Mouse (Mus musculus): ENCODE results near the gene Rtbdn. TPM values are rescaled to one million over a fixed set of nuclear protein-coding genes. Genes with fewer than 3 reads are reported as not detected.

Gene Rtbdn
- polyA plus RNA-seq, 1 experiment from 2014 or later, result 1.8 TPM

DNA sequence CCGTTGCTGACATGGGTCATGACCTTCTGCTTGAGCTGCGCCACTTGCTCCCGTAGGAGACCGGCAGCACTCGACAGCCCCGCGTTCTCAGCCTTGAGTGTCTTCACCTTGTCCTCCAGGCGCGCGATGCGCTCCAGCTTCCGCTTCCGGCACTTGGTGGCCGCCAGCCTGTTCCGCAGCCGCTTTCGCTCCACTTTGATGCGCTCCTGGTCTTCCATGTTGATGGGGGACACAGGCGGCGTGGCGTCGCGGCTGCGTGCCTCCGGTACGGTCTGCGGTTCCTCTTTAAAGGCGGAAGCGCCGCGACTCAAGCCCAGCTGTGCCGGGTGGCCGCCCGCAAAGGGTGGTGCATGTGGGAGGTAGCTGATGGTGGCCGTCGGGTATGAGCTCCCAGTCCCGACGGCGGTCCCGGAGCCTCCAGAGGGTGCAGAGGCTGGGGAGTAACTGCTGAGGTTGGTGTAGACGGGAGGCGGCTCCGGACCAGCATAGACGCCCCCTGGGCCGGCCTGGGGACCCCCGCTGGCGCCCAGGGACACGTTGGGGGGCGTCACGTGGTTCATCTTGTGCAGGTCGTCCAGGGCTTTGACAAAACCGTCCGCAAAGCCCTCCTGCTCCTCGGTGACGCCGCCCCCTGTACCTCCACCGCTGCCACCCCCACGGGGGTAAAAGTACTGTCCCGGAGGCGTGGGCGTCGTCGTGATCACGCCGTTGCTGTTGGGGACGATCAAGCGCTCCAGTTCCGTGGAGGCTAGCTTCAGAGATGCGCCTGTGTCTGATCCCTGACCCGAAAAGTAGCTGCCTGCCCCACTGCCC, 30.9 kb downstream of the Rtbdn start:
- Histone ChIP-seq H3K27me3 (peaks cover 54% of the 10 kb centered on the region), H3K9ac (peak overlapping the region; percentile 72), H3K4me3 (peak overlapping the region; percentile 51), H3K27ac (no peak overlapping the region; the same call in 1 of the 2 replicates), H3K9me3 (replicated peaks) (no peaks in the 10 kb centered on the region), H3K4me1 (peaks cover 71% of the 10 kb centered on the region), H3K36me3 (ENCODE audit: poor library complexity, severe bottlenecking) (peaks cover 27% of the 10 kb centered on the region), H3K4me2 (peak overlapping the region; percentile 96)
- WGBS, result under 1% methylated on average over 70 of the region's 70 CpGs
- no peak for ATAC-seq

DNA sequence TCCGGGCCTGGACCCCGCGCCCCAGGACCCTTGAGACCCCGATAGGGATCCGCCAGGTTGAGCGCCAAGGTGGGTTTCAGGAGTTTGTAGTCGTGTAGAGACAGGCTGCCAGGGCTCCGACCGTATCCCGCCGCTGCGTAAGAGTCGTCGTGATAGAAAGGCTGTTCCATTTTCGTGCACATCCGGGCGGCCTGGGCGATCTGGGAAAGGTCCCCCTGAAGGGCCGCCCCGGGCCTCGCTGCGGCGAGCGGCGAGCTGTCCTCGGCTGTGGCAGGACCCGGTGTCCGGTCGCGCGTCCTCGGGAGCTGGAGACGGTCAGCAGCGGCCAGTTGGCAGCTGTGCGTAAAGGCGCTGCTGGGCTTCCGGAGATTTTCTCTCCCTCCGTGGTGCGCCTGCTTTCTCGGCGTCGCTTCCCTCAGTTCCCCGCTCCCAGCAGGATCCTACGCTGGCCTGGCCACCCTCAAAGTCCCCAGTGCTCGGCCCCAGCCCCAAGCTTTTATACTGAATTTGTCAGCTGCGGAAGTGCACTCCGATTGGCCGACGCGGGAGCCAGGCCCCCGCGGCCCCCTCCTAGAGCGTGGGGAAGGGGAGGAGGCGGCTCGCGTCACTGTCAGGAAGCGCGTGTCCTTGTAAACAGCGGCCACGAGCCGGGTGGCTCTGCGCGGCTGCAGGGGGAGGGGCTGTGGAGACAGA, 31.6 kb downstream of the Rtbdn start, which contains the start of gene Junb:
Junb (minus strand) TSS at position 471 of the 693 bp plus-strand sequence.
- Histone ChIP-seq H3K27ac (no peak within 1 kb of the TSS; the same call in 1 of the 2 replicates), H3K27me3 (peaks cover 55% of the 10 kb centered on the region)

DNA sequence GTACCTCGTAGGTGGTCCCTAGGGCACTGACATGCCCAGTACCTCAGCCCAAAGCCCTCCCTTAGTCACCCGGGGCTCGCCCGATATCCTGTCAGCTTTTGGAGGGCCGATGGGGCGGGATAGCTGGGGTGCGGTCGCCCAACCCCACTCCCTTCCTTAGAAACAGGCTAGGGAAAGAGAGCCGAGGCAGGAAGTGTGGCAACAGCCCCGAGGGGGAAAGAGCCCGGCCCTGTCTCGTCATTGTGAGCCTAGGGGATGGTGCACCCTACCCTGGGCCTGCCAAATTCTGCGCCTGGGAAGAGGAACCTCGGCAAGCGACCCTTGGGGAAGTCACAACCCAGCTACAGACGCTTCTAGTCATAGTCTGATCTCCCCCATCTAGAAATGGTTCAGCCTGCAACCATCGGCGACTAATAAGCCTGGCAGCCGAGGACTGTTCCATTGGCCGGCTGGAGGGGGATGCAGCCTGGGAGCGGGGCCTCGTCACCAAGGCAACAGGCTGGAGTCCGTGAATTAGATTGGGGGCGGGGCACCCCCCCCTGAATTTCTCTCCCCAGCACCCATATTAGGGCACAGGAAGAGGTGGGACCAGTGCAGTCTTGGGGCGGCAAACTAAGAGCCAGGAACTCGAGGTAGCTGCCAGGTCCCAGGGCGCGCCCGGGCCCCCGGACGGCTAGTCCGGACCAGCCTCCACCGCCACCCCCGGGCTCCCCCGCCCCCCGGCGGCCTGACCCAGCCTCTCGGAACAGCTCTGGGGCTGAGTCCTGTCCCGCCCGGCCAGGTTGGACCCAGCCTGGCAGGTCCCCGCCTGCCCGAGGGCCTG, 33.0 kb downstream of the Rtbdn start:
- H3K27ac ChIP-seq, result peak overlapping the region; percentile 19; the same call in 1 of the 2 replicates
- peak overlapping the region; percentile 35 for H3K4me3 ChIP-seq
- ATAC-seq, result peak; percentile 34
- H3K9ac ChIP-seq, result peak overlapping the region; percentile 53
- H3K9me3 ChIP-seq (replicated peaks), result no peaks in the 10 kb centered on the region
- H3K36me3 ChIP-seq (ENCODE audit: poor library complexity, severe bottlenecking), result peaks cover 6% of the 10 kb centered on the region; the same call in 1 of the 2 replicates
- H3K4me2 ChIP-seq, result peak overlapping the region; percentile 96
- H3K27me3 ChIP-seq, result peaks cover 65% of the 10 kb centered on the region
- WGBS, result under 1% methylated on average over 40 of the region's 42 CpGs
- peaks cover 69% of the 10 kb centered on the region for H3K4me1 ChIP-seq

More for the DNA sequence above, 31.6 kb downstream of the Rtbdn start, which contains the start of gene Junb:
- Histone ChIP-seq H3K36me3 (ENCODE audit: poor library complexity, severe bottlenecking) (peaks cover 20% of the 10 kb centered on the region), H3K9ac (peak within 1 kb of the TSS; percentile 72), H3K4me1 (peaks cover 71% of the 10 kb centered on the region), H3K4me3 (peak within 1 kb of the TSS; percentile 51), H3K9me3 (replicated peaks) (no peaks in the 10 kb centered on the region), H3K4me2 (peak within 1 kb of the TSS; percentile 96)
- ATAC-seq, result peak; percentile 31
- WGBS, result 1% methylated on average over 63 of the region's 63 CpGs

GRCm38 (mm10) chr8:84980622-84981358, 34.0 kb downstream of the Rtbdn start:
- Histone ChIP-seq H3K4me1 (peaks cover 69% of the 10 kb centered on the region), H3K4me3 (no peak overlapping the region), H3K4me2 (peak overlapping the region; percentile 96; the same call in 1 of the 2 replicates), H3K9me3 (replicated peaks) (no peaks in the 10 kb centered on the region), H3K27me3 (peaks cover 66% of the 10 kb centered on the region), H3K27ac (no peak overlapping the region), H3K36me3 (ENCODE audit: poor library complexity, severe bottlenecking) (no peaks in the 10 kb centered on the region), H3K9ac (peak overlapping the region; percentile 53; the same call in 1 of the 2 replicates)
- WGBS, result 33% methylated on average over 11 of the region's 11 CpGs
- no peak for ATAC-seq

DNA sequence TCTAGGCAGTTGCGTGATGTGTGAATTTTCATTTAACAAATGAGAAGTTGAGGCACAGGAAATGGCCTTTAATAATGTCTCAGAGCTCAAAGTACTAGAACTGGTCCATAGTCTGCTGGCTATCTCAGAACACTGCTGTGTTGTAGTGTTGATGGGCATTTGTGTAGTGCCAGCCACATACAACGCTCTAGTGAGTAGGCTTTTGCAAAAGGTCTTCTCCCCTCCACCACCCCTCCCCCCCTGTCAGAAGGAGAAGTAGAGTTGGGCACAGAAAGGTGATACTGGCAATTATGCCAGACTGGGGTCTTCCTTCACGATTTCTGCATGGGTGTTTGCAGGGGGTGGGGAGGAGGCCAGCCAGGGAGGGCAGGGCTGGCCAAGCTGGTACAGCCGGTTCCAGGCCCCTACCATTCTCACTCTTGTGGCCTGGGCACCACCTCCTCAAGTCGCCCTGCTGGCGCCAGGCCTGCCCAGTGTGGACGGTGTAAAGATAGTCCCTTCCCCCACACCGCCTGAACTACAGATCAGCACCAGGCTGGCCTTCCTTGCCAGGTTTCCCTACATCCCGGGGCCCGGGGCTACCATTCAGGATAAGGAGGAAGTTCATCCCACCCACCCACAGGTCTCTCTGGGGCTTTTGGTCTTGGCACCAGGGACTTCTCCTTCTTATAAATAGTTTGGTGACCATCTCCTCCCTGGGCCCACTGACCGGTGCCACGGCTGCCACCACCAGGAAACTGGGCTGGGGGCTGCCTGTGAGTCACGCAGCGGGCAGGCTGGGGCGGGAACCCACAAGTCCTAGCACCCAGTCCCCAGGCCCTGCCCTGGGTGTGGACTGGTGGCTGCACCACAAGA, 35.1 kb downstream of the Rtbdn start:
- no peak overlapping the region for H3K4me3 ChIP-seq
- peaks cover 76% of the 10 kb centered on the region for H3K27me3 ChIP-seq
- peaks cover 66% of the 10 kb centered on the region for H3K4me1 ChIP-seq
- H3K9me3 ChIP-seq (replicated peaks), result no peaks in the 10 kb centered on the region
- H3K9ac ChIP-seq, result no peak overlapping the region
- H3K4me2 ChIP-seq, result no peak overlapping the region
- WGBS, result 80% methylated on average over 15 of the region's 15 CpGs
- H3K36me3 ChIP-seq (ENCODE audit: poor library complexity, severe bottlenecking), result no peaks in the 10 kb centered on the region
- H3K27ac ChIP-seq, result no peak overlapping the region
- no peak for ATAC-seq

DNA sequence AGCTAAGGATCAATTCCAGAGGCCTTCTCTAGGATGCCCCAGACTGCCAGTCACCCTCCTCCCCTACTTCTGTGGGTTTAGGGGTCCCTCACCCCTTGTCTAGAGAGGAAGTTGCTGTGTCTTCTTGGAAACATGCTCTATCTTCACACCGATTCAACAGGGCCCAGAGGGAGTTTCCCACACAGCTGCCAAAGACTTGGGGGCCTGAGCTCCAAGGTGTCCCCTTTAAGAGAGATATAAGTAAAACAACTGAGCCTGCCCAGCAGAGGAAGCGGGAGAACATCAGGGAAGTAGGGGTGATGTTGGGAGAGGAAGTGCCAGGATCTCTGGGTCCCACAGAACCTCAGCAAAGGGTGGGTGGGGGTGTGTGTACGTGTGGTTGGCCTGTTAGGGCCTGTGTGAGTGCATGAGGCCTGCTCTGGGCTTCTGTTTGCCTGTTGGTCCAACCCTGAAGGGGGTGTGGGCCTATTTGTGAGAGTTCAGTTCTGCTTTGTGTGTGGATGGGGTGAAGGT, 35.8 kb downstream of the Rtbdn start:
- peaks cover 59% of the 10 kb centered on the region for H3K4me1 ChIP-seq

DNA sequence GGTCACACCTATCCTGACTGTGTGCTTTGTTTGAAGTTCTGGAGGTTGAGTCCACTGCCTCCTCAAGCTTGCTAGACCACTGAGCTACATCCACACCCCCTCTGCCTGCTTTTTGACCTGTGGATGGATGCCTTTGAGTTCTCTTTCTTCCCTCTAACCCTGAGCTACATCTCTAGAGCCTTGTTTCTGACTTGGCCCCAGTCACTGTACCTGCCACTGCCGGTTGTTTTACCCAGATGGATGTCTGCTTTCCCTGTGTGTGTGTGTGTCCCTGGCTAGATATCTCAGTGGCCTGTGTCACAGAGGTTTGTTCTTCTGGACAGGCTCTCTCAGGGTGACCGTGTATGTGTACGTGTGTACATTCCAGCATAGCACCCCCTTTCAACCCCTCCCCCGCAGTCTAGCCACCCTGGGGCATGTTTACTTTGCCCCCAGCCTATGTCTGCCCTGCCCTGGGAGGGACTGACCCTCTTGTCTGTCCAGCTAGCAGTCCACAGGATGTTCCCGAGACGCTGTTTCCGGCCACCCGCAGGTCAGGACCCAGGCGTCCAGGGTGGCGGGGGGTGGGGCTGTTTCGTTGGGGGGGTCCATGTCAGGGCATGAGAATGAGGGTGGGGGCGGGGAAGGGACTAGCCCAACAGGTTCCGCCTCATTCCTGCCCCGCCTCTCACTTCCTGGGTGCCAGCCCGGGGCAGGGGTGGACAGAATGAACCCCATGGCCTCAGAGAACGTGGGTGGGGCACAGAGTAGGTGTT, 37.7 kb downstream of the Rtbdn start:
- H3K9me3 ChIP-seq (replicated peaks), result no peaks in the 10 kb centered on the region
- H3K27me3 ChIP-seq, result peaks cover 64% of the 10 kb centered on the region
- H3K36me3 ChIP-seq (ENCODE audit: poor library complexity, severe bottlenecking), result no peaks in the 10 kb centered on the region
- H3K9ac ChIP-seq, result 0 out of 2 replicates have a peak overlapping the region, but pooled peaks have one; percentile 70
- H3K27ac ChIP-seq, result no peak overlapping the region
- peak overlapping the region; percentile 98 for H3K4me2 ChIP-seq
- 23% methylated on average over 16 of the region's 16 CpGs for WGBS
- peak overlapping the region; percentile 50; the same call in 1 of the 2 replicates for H3K4me3 ChIP-seq
- peaks cover 44% of the 10 kb centered on the region for H3K4me1 ChIP-seq
- ATAC-seq, result no peak

More for the DNA sequence above, 35.8 kb downstream of the Rtbdn start:
- no peaks in the 10 kb centered on the region for H3K36me3 ChIP-seq (ENCODE audit: poor library complexity, severe bottlenecking)
- H3K27me3 ChIP-seq, result peaks cover 76% of the 10 kb centered on the region
- 64% methylated on average over 3 of the region's 3 CpGs for WGBS
- H3K4me3 ChIP-seq, result no peak overlapping the region
- no peaks in the 10 kb centered on the region for H3K9me3 ChIP-seq (replicated peaks)
- H3K27ac ChIP-seq, result no peak overlapping the region
- ATAC-seq, result no peak
- no peak overlapping the region for H3K4me2 ChIP-seq
- H3K9ac ChIP-seq, result no peak overlapping the region

GRCm38 (mm10) chr8:84985049-84985683, 38.4 kb downstream of the Rtbdn start:
- Histone ChIP-seq H3K4me2 (peak overlapping the region; percentile 98), H3K36me3 (ENCODE audit: poor library complexity, severe bottlenecking) (no peaks in the 10 kb centered on the region), H3K9ac (peak overlapping the region; percentile 70), H3K9me3 (replicated peaks) (no peaks in the 10 kb centered on the region), H3K27me3 (peaks cover 58% of the 10 kb centered on the region), H3K4me1 (peaks cover 38% of the 10 kb centered on the region), H3K27ac (peak overlapping the region; percentile 59; the same call in 1 of the 2 replicates), H3K4me3 (peak overlapping the region; percentile 50)
- WGBS, result 1% methylated on average over 23 of the region's 23 CpGs
- ATAC-seq, result no peak

DNA sequence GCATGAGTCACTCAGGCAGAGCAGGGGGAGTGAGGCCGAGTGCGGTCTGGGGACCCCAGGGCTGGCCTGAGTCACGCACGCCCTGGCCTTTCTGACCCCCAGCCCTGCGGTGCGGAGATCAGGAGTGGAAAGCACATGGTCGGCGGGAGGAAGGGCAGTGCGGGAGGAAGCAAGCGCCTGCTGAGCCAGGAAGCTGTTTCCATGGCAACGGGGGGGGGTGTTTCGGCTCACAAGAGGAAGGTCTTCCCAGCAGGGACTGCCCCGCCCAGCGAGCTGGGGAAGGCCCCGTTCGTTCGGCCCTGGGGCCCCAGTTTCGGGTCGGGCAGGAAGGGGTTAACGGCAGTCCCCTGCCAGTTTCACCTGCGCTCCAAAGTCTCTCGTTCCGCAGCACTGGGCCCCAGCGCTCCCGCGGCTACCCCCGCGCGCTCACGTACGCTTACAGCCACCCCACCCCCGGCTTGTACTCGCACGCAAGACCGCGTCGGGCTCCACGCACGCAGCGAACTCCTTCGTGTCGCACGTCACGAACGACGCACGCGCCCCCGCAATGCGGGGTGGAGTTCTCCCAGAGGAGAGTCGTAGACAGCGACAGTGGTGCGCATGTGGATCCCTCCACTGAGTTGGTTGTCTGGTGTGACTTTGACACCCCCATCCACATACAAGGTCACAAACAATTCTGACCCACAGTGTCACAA, 39.0 kb downstream of the Rtbdn start:
- Histone ChIP-seq H3K27ac (peak overlapping the region; percentile 59), H3K4me2 (peak overlapping the region; percentile 98), H3K4me1 (peaks cover 34% of the 10 kb centered on the region), H3K4me3 (peak overlapping the region; percentile 50), H3K27me3 (peaks cover 51% of the 10 kb centered on the region), H3K36me3 (ENCODE audit: poor library complexity, severe bottlenecking) (no peaks in the 10 kb centered on the region), H3K9me3 (replicated peaks) (no peaks in the 10 kb centered on the region), H3K9ac (peak overlapping the region; percentile 70)
- under 1% methylated on average over 49 of the region's 53 CpGs for WGBS
- peak; percentile 61 for ATAC-seq
